Mouse (Mus musculus) spleen, postnatal 14 days (tissue): Measurements from ENCODE around the gene Ang.

Experiments used
- DNase-seq, 2 experiments: peaks; one replicate each; pipeline ENCODE4 v3.0.0; 2021 to 2022; ENCODE audit warnings: low spot score in 2 of 2

Gene Ang

DNA sequence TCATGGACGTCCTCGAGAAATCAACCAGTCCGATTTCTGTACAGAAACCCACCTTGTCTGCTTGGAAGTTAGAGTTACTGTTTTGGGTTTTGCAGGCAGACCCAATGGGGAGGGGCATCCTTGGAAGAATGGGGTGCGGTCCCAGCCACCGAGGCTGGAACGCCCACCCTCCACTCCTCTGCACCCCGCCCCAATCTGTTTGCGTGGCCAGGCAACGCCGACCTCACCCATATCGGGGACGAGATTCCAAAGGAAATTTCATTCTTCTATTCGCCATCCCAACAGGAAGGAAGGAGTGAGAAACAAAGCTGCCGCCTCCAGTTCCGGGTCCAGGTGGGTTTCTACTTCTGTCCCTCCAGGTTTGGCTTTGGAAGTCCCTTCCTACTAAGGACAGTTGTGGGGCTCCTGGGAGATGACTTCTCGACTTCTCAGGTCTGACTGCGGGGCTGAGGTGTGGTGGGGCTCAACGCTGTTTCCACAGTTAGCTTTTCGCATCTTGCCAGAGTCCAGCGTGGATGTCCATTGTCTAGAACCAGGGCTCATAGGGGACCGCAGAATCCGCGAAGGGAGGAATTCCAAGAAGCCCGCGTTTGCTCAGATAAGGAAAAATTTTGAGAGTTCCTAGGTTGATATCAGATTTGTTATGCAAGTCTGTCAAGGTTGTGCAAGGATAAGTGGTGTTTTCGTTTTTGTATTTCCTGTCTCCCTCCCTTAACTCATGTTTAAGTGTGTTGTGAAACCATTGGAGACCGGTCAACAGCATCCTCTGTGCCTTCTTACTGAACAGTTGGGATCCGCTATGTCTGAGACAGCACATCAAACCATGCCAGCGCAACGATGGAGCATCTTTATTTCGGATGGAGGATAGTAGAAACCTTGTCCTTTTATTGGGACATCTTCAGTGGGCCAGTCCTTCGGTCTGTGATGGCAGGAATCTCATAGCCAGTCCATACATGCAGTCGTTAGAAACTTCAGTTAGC lies at the start of gene Ang, which contains the start of gene Rnase4:
TSS of gene Ang (plus strand) at position 230 of the 980 bp plus-strand sequence.
TSS of gene Rnase4 (plus strand) at position 157 of the 980 bp plus-strand sequence.
- peak in 1 of 2 experiments; percentile 7 for DNase-seq

DNA sequence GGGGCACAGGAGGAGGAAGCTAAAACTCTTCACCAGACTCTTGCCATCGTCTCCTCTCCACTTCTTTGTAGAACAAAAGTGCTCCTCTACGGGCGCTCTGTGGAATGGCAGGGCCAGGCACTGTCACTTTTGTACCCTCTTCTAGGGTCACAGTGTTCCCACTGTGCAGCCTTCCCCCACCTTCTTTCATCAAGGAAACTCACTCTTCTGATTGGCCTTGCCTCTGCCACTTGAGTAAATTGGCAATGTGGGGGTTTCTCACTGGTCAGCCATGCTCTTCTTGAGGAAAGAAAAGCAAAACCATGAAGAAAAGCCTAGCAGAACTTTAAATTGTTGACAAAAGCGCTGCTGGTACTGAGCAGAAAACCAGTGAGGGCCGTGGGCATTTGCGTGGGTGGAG lies 49.2 kb upstream of the Ang start, which contains the start of gene Rnase9:
TSS of gene Rnase9 (minus strand) at position 101 of the 400 bp plus-strand sequence.
- DNase-seq: no peak

DNA sequence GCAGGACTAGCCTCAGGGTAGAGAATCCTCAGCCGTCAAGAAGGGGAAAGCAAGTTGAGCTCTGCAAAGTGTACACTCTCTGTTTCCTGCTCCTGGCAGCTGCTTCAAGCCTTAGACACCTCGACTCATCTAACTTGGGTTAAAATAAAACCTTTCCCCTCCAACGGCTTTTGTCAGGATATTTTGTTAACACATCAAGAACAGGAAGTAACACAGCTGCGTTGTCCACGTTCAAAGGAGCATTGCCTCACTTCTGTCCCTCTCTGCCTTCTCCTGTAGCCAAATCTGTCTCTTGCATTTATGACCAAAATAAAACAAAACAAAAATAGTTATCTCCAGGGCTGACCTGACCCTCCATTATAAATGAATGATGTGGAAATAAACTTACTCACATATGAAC lies 43.1 kb upstream of the Ang start:
- no peak for DNase-seq

DNA sequence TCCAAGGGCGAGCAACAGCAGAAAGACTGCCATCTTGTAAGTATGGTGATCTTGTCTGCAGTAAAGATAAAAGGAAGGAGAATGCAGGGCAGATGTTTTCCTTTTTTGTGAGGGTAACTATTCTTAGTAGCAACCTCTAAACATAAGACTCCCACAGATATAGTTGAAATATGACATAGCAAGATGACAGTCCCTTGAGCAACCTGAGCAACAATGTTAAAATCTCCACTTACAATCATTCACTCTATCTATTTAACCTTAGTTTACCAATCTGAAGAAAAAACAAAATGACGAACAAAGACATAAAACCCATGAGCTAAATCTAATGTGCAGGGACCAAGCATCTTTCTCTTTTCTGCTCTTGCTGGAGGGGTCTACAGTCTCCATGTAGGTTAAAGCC lies 40.9 kb upstream of the Ang start, which contains the start of gene Rnase11:
TSS of gene Rnase11 (minus strand) at position 101 of the 400 bp plus-strand sequence.
- no peak for DNase-seq

DNA sequence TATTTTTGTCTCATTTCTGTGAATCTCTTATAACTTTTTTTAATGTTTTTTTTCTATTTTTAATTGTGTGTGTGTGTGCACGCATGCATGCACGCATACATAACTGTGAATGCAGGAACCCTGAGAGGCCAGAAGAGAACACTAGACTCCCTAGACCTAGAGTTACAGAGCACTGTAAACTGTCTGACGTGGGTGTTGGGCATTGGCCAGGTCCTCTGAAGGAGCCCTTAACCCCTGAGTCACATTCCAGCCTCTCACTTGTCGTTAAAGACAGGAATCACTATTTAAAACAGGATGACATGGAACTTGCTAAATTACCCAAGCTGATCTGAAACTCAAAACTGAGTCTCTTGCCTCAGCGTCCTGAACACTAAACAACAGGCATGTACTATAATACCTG lies 39.0 kb upstream of the Ang start:
- DNase-seq: no peak

DNA sequence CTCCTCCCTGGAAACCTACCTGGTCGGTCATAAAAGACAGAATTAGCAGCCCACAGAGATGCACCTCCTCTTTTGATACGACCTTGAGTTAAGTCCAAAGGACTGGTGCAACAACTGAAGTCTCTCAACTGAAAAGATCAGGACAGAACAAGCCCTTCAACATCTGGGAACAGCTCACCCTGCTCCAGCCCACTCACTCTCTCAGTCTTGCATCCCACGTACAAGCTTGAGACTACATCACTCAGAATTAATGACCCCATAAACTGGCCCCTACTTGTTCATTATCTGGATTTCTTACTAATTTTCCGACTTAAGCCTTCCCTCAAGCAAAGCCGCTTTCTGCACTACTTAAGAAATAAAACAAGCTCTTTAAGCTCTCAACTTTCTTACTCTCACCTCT lies 37.8 kb upstream of the Ang start:
- DNase-seq: no peak

DNA sequence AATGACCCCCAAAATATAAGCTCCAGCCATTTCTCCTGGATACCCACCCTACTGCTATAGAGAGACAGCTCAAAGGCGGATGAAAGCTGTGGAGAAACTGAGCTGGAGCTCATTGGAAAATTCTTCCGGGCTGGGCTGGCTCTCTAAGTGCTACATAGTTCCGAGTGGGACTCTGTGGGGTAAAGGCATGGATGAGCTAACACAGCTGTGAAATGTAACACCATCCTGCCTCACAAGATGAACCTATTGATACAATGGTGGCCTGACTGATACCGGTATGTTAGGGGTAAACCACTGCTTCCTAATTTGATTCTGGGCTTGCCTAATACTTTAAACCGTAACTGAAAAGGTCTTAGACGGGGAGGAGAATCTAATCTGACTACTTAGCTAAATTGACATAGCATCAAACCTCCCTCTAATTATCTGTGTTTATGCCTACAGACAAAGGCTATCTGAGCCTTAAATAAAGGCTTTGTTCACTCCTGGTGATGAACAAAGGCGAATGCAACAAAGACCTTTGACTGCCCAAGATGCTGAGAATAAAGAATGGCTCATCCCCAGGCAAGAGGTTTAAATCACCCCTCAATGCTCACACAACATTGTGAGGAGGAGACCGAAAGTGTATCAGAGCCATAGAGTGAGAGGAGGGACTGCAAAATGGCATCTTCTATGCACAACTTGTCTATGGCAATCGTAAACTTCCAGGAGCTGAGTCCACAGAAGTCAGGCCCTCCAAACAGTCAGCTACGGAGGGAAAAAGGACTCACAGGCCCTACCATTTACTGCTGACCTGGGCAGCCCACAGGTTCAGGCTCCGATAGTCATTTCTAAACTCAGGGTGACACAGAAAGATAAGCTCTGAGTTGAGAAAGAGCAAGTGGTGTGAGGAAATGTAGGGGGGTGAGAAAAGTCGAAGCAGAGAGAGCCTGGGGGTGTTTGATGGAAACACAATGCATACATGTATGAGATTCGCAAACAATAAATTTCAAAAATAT lies 36.4 kb upstream of the Ang start:
- DNase-seq: no peak

DNA sequence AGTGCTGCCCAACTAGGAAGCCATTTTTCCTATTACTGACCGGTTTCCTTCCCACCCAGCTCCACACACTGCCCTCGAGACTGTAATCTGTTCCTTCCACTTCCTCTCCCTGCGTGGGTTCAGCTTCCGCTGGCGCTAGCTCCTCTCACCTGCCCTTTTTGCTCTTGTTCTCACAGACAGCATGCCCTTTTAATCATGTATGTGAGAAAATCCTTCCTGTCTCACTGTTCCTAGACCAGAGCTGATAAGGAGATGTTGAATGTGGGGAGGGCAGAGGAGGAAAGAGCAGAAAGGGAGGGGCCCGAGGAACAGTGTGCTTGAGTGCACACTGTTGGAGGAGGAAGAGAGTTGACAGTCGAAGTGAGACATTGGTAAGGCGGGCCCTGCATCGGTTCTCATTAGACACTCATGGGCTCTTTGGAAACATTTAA lies 33.5 kb upstream of the Ang start, which contains the start of gene Rnase12:
TSS of gene Rnase12 (minus strand) at position 261 of the 431 bp plus-strand sequence.
- DNase-seq: no peak

DNA sequence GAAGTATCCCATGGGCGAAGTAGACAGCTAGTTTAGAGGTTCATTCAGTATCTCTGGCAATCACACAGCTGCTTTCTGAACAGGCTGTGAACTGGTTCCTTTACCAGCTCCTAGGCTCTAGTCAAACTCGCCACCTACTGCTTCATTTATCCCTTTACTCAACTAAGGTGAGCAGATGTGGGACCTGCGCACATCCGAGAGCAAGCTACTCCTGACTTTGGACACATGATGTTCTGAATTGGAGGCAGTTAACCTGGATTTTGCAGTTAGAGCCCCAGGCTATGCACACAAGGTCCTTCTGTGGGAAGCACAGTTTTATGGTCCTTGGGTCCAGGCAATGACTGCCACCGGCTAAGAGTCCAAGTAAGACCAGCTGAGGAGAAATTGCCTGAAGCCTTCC lies 30.2 kb upstream of the Ang start:
- DNase-seq: no peak

DNA sequence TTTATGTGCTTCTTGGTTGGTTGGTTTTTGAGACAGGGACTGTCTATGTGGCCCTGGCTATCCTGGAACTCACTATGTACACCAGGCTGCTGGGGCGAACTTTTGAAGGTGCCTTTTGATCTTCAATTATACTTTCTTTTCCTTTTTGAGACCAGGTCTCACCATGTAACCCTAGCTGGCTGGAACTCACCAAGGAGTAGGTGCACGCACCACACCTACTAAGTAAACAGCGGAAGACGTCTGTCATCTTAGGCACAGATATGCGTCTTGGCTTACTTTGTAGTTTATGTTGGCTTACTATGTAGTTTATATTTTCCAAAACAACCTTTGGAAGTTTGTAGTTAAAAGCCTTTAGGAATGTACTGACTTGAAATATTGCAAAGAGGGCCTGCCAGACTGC lies 22.0 kb upstream of the Ang start:
- no peak for DNase-seq

DNA sequence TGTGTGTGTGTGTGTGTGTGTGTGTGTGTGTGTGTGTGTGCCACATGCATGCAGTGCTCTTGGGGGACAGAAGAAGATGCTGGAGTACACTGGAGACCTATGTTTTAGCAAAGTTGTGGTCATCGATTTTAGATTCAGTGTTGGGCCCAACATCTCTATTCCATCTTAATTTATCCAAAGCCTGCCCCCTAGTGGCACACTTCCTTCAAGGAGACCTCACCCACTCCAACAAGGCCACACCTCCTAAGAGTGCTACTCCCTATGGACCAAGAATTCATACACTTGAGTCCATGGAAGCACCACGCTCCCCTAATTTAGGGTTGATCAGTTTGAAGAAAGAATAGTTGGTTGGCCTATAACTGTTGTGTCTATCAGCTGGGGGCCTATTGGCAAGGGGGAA lies 21.3 kb upstream of the Ang start:
- peak in 1 of 2 experiments; percentile 55 for DNase-seq

DNA sequence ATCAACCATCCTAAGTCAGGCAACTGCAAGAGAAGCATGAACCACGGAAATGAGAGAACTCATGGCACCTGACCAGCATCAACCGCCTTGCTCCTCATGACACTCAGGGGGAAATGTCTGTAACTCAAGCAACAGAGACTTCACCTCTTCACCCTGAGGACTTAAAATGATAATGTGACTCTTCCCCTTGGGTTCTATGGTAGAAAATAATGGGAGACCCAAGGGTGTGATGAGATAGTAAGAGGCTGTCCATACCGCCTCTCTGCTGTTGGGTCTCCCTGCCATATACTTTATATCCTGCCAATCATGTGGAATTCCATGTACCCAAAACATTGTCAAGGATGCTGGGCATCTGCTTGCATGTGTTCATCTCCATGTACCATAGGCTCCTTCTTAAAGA lies 16.6 kb upstream of the Ang start, which contains the start of gene Olfr750:
TSS of gene Olfr750 (minus strand) at position 101 of the 400 bp plus-strand sequence.
- no peak for DNase-seq

DNA sequence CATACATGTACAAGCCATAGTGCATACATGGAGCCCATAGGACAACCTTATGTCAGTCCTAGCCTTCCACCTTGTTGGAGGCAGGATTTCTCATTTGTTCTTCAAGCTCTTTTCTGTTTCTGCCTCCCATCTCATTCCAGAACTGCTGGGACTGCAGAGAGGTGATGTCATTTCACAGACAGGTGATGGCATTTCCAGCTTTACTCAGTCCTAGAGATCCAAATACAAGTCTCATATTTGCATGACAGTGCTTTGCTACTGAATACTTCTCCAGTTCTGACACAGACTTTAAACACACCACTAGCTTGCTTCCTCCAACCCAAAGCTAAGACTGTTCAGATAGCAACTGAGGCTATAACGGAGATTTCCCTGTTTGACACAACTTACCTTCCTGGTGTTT lies 11.8 kb upstream of the Ang start:
- no peak for DNase-seq

DNA sequence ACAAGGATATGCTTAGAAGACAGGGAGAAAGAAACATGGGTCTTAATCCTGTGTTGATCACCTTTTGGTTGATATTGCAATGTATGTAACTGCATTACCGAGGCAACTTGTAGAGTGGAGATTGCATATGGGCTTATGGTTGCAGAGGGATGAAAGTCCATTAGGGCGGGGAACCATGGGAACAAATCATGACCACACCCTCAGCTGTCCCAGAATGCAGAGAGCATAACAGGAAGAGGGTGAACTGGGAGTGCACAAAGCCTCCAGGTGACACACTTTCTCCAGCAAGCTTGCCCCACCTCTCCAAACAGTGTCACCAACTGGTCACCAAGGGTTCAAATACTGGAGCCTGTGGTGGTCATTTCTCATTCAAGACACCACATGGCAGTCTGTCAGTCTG lies 9.9 kb upstream of the Ang start:
- DNase-seq: no peak

DNA sequence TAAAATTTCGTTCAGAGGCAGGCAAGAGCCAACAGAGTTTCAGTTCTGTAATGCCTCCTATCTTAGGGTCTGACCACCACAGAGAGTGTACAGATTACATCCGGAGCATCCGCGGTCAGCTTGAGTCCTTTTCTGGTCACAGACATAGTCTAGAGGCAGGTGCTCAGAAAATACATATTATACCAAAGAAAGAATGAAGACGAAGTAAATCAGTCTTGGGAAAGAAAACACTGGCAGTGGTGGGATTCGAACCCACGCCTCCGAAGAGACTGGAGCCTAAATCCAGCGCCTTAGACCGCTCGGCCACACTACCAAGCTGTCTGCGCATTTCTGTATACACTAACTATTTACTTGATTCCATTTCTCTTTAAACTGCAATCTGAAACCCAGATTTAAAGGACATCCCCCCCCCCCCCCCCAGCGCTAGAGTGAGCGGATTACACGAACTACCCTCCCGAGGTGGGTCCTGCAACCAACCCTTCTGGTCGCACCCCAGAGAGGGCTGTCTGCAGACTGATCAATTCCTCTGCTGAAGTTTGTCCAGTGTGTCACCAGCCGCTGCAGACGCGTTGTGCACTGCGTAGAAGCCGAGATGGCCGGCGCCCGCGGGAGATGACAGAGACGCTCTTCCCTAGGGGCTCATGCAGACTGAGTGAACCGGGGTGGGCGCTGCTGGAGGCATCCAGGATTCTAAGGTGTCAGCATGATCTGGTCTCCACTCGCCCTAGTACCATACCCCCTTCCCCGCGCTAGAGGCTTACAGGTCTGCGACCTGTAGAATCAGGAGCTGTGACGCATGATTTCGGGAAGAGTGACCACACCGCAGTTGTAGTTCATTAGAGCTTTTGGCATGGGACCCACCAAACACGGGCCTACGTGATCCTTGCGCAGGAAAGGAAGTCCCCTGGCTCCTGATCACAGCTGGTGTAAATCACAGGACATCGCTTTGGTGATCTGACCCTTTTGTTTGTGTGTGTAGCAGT lies 8.1 kb upstream of the Ang start:
- DNase-seq: peak; percentile 25 to 50

DNA sequence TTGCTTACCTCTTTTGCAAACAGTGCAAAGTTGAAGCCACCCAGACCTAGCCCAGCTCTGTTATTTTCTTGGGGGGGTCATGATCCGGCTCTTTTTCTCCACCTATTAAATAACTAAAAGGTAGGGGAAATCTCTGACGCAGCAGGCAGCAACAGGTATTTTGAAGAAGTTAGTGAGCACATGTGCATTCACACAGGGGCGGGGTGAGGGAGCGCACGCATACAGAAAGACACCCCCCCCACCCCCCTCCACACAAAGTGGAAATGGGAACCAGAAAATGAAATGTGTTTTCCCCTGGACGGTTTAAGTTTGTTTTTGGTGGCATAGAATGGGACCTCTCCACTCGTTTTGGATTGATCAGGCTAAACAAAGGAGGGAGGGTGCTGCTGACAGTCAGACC lies 7.1 kb upstream of the Ang start:
- DNase-seq: no peak

DNA sequence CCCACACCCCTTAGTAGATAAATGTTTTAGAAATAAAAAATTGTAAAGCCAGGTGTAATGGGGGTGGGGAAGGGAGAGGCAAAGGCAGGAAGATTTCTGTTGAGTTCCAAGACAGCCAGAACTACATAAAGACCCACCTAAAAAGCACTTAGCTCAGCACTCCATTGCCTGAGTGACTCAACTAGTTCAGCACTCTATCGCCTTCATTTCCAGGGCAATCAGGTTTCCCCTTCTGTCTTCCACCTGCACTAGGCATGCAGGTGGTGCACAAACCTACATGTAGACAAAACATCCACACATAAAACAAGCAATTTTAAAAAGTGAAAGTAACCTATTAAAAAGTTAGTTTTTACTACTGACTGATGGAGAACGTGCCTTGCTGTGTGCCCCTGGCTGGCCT lies 5.9 kb upstream of the Ang start:
- no peak for DNase-seq

DNA sequence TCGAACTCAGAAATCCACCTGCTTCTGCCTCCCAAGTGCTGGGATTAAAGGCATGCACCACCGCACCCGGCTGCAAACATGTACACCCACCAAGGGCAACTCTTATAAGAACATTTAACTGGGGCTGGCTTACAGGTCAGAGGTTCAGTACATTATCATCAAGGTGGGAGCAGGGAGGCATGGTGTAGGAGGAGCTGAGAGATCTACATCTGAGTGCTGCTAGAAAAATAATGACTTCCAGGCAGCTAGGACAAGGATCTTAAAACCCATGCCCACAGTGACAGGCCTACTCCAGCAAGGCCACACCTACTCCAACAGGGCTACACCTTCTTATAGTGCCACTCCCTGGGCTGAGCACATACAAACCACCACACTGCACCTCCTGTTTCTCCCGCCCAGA lies 5.0 kb upstream of the Ang start:
- DNase-seq: no peak

DNA sequence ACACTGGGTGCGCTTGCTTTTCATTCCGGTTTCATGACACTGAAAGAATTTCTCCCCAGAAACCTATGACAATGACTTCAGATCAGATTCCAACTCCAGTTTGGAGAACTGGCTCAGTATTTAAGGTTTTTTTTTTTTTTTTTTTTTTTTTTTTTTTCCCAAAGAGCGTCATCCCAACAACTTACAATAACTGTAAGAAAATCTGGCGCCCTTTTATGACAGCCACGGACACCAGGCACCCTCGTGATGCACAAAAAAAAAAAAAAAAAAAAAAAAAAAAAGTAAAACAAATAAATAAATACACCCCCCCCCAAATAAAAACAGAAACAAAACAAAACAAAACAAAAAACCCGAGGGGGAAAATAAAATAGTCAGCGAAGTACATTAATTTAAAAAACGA lies 3.2 kb upstream of the Ang start:
- no peak for DNase-seq

DNA sequence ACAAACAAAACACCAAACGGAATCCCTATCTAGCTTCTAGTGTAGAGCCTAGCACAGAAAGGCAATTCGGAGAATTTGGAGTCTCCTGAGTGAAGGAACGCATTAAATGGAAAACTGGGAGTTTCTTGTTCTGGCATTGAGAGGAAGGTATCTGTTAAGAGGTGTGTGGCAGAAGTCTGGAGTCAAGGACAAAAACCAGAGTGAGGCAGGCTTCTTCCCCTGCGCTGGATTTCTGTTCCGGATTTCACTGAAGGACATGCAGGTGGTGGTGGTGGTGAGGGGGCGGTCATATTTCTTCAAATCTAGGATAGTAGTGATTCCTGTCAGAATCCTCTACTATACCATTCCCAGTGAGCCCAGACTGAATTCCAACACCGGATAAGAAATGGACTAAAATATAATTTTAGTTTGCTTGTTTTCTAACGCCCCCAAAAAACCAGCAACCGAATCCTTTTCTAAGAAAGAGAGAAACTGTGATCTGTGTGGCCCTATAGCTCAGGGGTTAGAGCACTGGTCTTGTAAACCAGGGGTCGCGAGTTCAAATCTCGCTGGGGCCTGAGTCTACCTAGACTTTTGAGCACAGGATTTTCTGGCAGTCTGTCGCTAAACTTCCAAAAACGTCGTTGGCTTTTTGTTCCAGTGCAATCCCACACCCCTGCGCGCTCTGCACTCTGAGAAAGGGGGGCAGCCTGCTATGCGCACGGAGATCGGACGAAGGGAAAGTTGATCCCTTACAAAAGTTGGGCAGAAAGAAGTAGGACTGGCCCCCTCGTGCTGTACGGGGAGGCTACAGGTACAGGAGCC lies 2.6 kb upstream of the Ang start:
- DNase-seq: peak; percentile 61 to 69
